Mouse (Mus musculus): ENCODE results near the gene Osgin1. TPM values are rescaled to one million over a fixed set of nuclear protein-coding genes. Genes with fewer than 3 reads are reported as not detected.

The Osgin1 gene
- polyA plus RNA-seq, 1 experiment = 14.3 TPM

- H3K27me3 ChIP-seq (ENCODE audit: control insufficient read depth, insufficient read depth, insufficient read length) = peaks cover 99% of the 10 kb centered on the region
- TF ChIP-seq USF1 (IDR thresholded peaks at IDR 0.05; ENCODE audit: low read depth) (no peak), MYOG (IDR thresholded peaks at IDR 0.05; ENCODE audit: control insufficient read depth in 1 of 3, insufficient read depth in 1 of 3, insufficient read length in 2 of 3, low read depth in 2 of 3) (peak in 2 of 3 experiments; percentile 34 to 66), TCF3 (IDR thresholded peaks at IDR 0.05; ENCODE audit: insufficient read length, low read depth) (no peak)
- no peaks in the 10 kb centered on the region for H3K36me3 ChIP-seq (ENCODE audit: control insufficient read depth, insufficient read depth)
- H3K4me2 ChIP-seq (ENCODE audit: low read depth) = no peak overlapping the region
- no peaks in the 10 kb centered on the region for H3K79me2 ChIP-seq (ENCODE audit: control insufficient read depth, insufficient read depth)
- H3ac ChIP-seq (ENCODE audit: control insufficient read depth, insufficient read length) = no peak overlapping the region
- no peak overlapping the region for H3K4me3 ChIP-seq
These were observed 32.9 kb downstream of the Osgin1 start for GRCm38 (mm10) chr8:119466794-119467193.

GRCm38 (mm10) chr8:119468091-119468490 lies 34.2 kb downstream of the Osgin1 start:
- peaks cover 99% of the 10 kb centered on the region for H3K27me3 ChIP-seq (ENCODE audit: control insufficient read depth, insufficient read depth, insufficient read length)
- no peaks in the 10 kb centered on the region for H3K36me3 ChIP-seq (ENCODE audit: control insufficient read depth, insufficient read depth)
- no peaks in the 10 kb centered on the region for H3K79me2 ChIP-seq (ENCODE audit: control insufficient read depth, insufficient read depth)
- H3ac ChIP-seq (ENCODE audit: control insufficient read depth, insufficient read length) = no peak overlapping the region
- no peak overlapping the region for H3K4me3 ChIP-seq
- no peak overlapping the region for H3K4me2 ChIP-seq (ENCODE audit: low read depth)
- no peak for TF ChIP-seq MAX (IDR thresholded peaks at IDR 0.05; ENCODE audit: low read depth)
- TF ChIP-seq POLR2AphosphoS2 (IDR thresholded peaks at IDR 0.05; ENCODE audit: insufficient read length, low read depth) = no peak
- peak in 1 of 3 experiments; percentile 22 for TF ChIP-seq MYOD1 (IDR thresholded peaks at IDR 0.05; ENCODE audit: control insufficient read depth in 1 of 3, insufficient read length in 2 of 3, low read depth in 2 of 3)
- no peak for TF ChIP-seq TCF3 (IDR thresholded peaks at IDR 0.05; ENCODE audit: insufficient read length, low read depth)
- TF ChIP-seq TCF12 (IDR thresholded peaks at IDR 0.05; ENCODE audit: insufficient read depth, poor library complexity, severe bottlenecking) = no peak
- no peak for TF ChIP-seq SRF (IDR thresholded peaks at IDR 0.05; ENCODE audit: control insufficient read depth, insufficient read length, low read depth)
- TF ChIP-seq MYOG (IDR thresholded peaks at IDR 0.05; ENCODE audit: control insufficient read depth in 1 of 3, insufficient read depth in 1 of 3, insufficient read length in 2 of 3, low read depth in 2 of 3) = peak in 2 of 3 experiments; percentile 20 to 63
- TF ChIP-seq CEBPB (IDR thresholded peaks at IDR 0.05; ENCODE audit: insufficient read depth, poor library complexity, severe bottlenecking) = no peak
- TF ChIP-seq POLR2A (IDR thresholded peaks at IDR 0.05; ENCODE audit: insufficient read length, low read depth) = no peak
- TF ChIP-seq REST (IDR thresholded peaks at IDR 0.05; ENCODE audit: insufficient read depth, insufficient read length) = no peak
- TF ChIP-seq E2F4 (IDR thresholded peaks at IDR 0.05; ENCODE audit: insufficient read depth) = no peak
- TF ChIP-seq USF1 (IDR thresholded peaks at IDR 0.05; ENCODE audit: low read depth) = no peak

GRCm38 (mm10) chr8:119478684-119479083 lies 44.8 kb downstream of the Osgin1 start:
- no peak overlapping the region for H3ac ChIP-seq (ENCODE audit: control insufficient read depth, insufficient read length)
- TF ChIP-seq CEBPB (IDR thresholded peaks at IDR 0.05; ENCODE audit: insufficient read depth, poor library complexity, severe bottlenecking) (no peak), POLR2A (IDR thresholded peaks at IDR 0.05; ENCODE audit: insufficient read length, low read depth) (no peak), MYOG (IDR thresholded peaks at IDR 0.05; ENCODE audit: control insufficient read depth in 1 of 3, insufficient read depth in 1 of 3, insufficient read length in 2 of 3, low read depth in 2 of 3) (no peak), POLR2AphosphoS2 (IDR thresholded peaks at IDR 0.05; ENCODE audit: insufficient read length, low read depth) (no peak), MAX (IDR thresholded peaks at IDR 0.05; ENCODE audit: low read depth) (no peak), USF1 (IDR thresholded peaks at IDR 0.05; ENCODE audit: low read depth) (no peak), MYOD1 (IDR thresholded peaks at IDR 0.05; ENCODE audit: control insufficient read depth in 1 of 3, insufficient read length in 2 of 3, low read depth in 2 of 3) (no peak), E2F4 (IDR thresholded peaks at IDR 0.05; ENCODE audit: insufficient read depth) (no peak), TCF3 (IDR thresholded peaks at IDR 0.05; ENCODE audit: insufficient read length, low read depth) (no peak), REST (IDR thresholded peaks at IDR 0.05; ENCODE audit: insufficient read depth, insufficient read length) (no peak), TCF12 (IDR thresholded peaks at IDR 0.05; ENCODE audit: insufficient read depth, poor library complexity, severe bottlenecking) (no peak), SRF (IDR thresholded peaks at IDR 0.05; ENCODE audit: control insufficient read depth, insufficient read length, low read depth) (no peak)
- H3K79me2 ChIP-seq (ENCODE audit: control insufficient read depth, insufficient read depth) = no peaks in the 10 kb centered on the region
- no peaks in the 10 kb centered on the region for H3K36me3 ChIP-seq (ENCODE audit: control insufficient read depth, insufficient read depth)
- no peak overlapping the region for H3K4me3 ChIP-seq
- no peak overlapping the region for H3K4me2 ChIP-seq (ENCODE audit: low read depth)
- H3K27me3 ChIP-seq (ENCODE audit: control insufficient read depth, insufficient read depth, insufficient read length) = peaks cover 62% of the 10 kb centered on the region

GRCm38 (mm10) chr8:119484145-119484896 lies 50.4 kb downstream of the Osgin1 start:
- TF ChIP-seq MYOG (IDR thresholded peaks at IDR 0.05; ENCODE audit: control insufficient read depth in 1 of 3, insufficient read depth in 1 of 3, insufficient read length in 2 of 3, low read depth in 2 of 3) (no peak), CEBPB (IDR thresholded peaks at IDR 0.05; ENCODE audit: insufficient read depth, poor library complexity, severe bottlenecking) (no peak), USF1 (IDR thresholded peaks at IDR 0.05; ENCODE audit: low read depth) (no peak), MAX (IDR thresholded peaks at IDR 0.05; ENCODE audit: low read depth) (no peak), TCF3 (IDR thresholded peaks at IDR 0.05; ENCODE audit: insufficient read length, low read depth) (no peak)
- peaks cover 42% of the 10 kb centered on the region for H3K27me3 ChIP-seq (ENCODE audit: control insufficient read depth, insufficient read depth, insufficient read length)
- no peak overlapping the region for H3ac ChIP-seq (ENCODE audit: control insufficient read depth, insufficient read length)
- H3K4me3 ChIP-seq = no peak overlapping the region
- no peaks in the 10 kb centered on the region for H3K36me3 ChIP-seq (ENCODE audit: control insufficient read depth, insufficient read depth)
- H3K79me2 ChIP-seq (ENCODE audit: control insufficient read depth, insufficient read depth) = no peaks in the 10 kb centered on the region
- H3K4me2 ChIP-seq (ENCODE audit: low read depth) = no peak overlapping the region

GRCm38 (mm10) chr8:119487093-119487492 lies 53.2 kb downstream of the Osgin1 start:
- Histone ChIP-seq H3K36me3 (ENCODE audit: control insufficient read depth, insufficient read depth) (no peaks in the 10 kb centered on the region), H3K4me2 (ENCODE audit: low read depth) (no peak overlapping the region)
- TF ChIP-seq TCF12 (IDR thresholded peaks at IDR 0.05; ENCODE audit: insufficient read depth, poor library complexity, severe bottlenecking) (no peak), POLR2A (IDR thresholded peaks at IDR 0.05; ENCODE audit: insufficient read length, low read depth) (no peak), POLR2AphosphoS2 (IDR thresholded peaks at IDR 0.05; ENCODE audit: insufficient read length, low read depth) (no peak), USF1 (IDR thresholded peaks at IDR 0.05; ENCODE audit: low read depth) (no peak), MYOG (IDR thresholded peaks at IDR 0.05; ENCODE audit: control insufficient read depth in 1 of 3, insufficient read depth in 1 of 3, insufficient read length in 2 of 3, low read depth in 2 of 3) (no peak), MYOD1 (IDR thresholded peaks at IDR 0.05; ENCODE audit: control insufficient read depth in 1 of 3, insufficient read length in 2 of 3, low read depth in 2 of 3) (no peak), CEBPB (IDR thresholded peaks at IDR 0.05; ENCODE audit: insufficient read depth, poor library complexity, severe bottlenecking) (no peak), REST (IDR thresholded peaks at IDR 0.05; ENCODE audit: insufficient read depth, insufficient read length) (no peak), TCF3 (IDR thresholded peaks at IDR 0.05; ENCODE audit: insufficient read length, low read depth) (no peak), SRF (IDR thresholded peaks at IDR 0.05; ENCODE audit: control insufficient read depth, insufficient read length, low read depth) (no peak), MAX (IDR thresholded peaks at IDR 0.05; ENCODE audit: low read depth) (no peak), E2F4 (IDR thresholded peaks at IDR 0.05; ENCODE audit: insufficient read depth) (no peak)

More at GRCm38 (mm10) chr8:119487093-119487492, 53.2 kb downstream of the Osgin1 start:
- Histone ChIP-seq H3K79me2 (ENCODE audit: control insufficient read depth, insufficient read depth) (no peaks in the 10 kb centered on the region), H3ac (ENCODE audit: control insufficient read depth, insufficient read length) (no peak overlapping the region), H3K27me3 (ENCODE audit: control insufficient read depth, insufficient read depth, insufficient read length) (peaks cover 32% of the 10 kb centered on the region), H3K4me3 (no peak overlapping the region)
